Mouse (Mus musculus): ENCODE measurements around the gene Lrrc52. TPM values are rescaled to one million over a fixed set of nuclear protein-coding genes. Genes with fewer than 3 reads are reported as not detected.

Gene Lrrc52
- polyA plus RNA-seq, 1 experiment from 2014 or later, result not detected

GRCm38 (mm10) chr1:167422501-167423240 lies 43.9 kb downstream of the Lrrc52 start:
- Histone ChIP-seq H3K27ac (ENCODE audit: low read depth, low read length) (no peak overlapping the region), H3K9me3 (replicated peaks; ENCODE audit: control insufficient read depth, low read length) (no peaks in the 10 kb centered on the region), H3K9ac (ENCODE audit: low read length) (no peak overlapping the region), H3K36me3 (ENCODE audit: control insufficient read depth, insufficient read depth, low read length) (no peaks in the 10 kb centered on the region), H3K4me1 (ENCODE audit: control insufficient read depth, insufficient read depth, low read length) (no peaks in the 10 kb centered on the region), H3K4me2 (ENCODE audit: low read length) (no peak overlapping the region), H3K4me3 (ENCODE audit: low read depth, low read length) (no peak overlapping the region), H3K27me3 (replicated peaks; ENCODE audit: control insufficient read depth, insufficient read depth, low read length) (no peaks in the 10 kb centered on the region)
- ATAC-seq, result no peak
- 78% methylated on average over 11 of the region's 11 CpGs for WGBS
- no peak for DNase-seq (ENCODE audit: low spot score)

- no peak overlapping the region for H3K4me3 ChIP-seq (ENCODE audit: low read depth, low read length)
- no peak; the same call in 1 of the 2 replicates for ATAC-seq
- H3K9me3 ChIP-seq (replicated peaks; ENCODE audit: control insufficient read depth, low read length), result no peaks in the 10 kb centered on the region
- no peak overlapping the region for H3K9ac ChIP-seq (ENCODE audit: low read length)
- H3K4me1 ChIP-seq (ENCODE audit: control insufficient read depth, insufficient read depth, low read length), result no peaks in the 10 kb centered on the region
- H3K4me2 ChIP-seq (ENCODE audit: low read length), result no peak overlapping the region
- DNase-seq (ENCODE audit: low spot score), result peak; percentile 91
- WGBS, result 5% methylated on average over 7 of the region's 7 CpGs
- H3K36me3 ChIP-seq (ENCODE audit: control insufficient read depth, insufficient read depth, low read length), result no peaks in the 10 kb centered on the region
- no peaks in the 10 kb centered on the region for H3K27me3 ChIP-seq (replicated peaks; ENCODE audit: control insufficient read depth, insufficient read depth, low read length)
- H3K27ac ChIP-seq (ENCODE audit: low read depth, low read length), result no peak overlapping the region
Measured at GRCm38 (mm10) chr1:167414846-167415245, 51.7 kb downstream of the Lrrc52 start.

GRCm38 (mm10) chr1:167411991-167412715 lies 54.4 kb downstream of the Lrrc52 start:
- Histone ChIP-seq H3K9me3 (replicated peaks; ENCODE audit: control insufficient read depth, low read length) (no peaks in the 10 kb centered on the region), H3K4me3 (ENCODE audit: low read depth, low read length) (no peak overlapping the region), H3K4me2 (ENCODE audit: low read length) (no peak overlapping the region), H3K9ac (ENCODE audit: low read length) (no peak overlapping the region), H3K36me3 (ENCODE audit: control insufficient read depth, insufficient read depth, low read length) (no peaks in the 10 kb centered on the region), H3K4me1 (ENCODE audit: control insufficient read depth, insufficient read depth, low read length) (no peaks in the 10 kb centered on the region), H3K27me3 (replicated peaks; ENCODE audit: control insufficient read depth, insufficient read depth, low read length) (no peaks in the 10 kb centered on the region), H3K27ac (ENCODE audit: low read depth, low read length) (no peak overlapping the region)
- ATAC-seq (no peak), DNase-seq (ENCODE audit: low spot score) (no peak)
- 80% methylated on average over 12 of the region's 12 CpGs for WGBS

- no peak for DNase-seq (ENCODE audit: low spot score)
- ATAC-seq, result no peak
- H3K36me3 ChIP-seq (ENCODE audit: control insufficient read depth, insufficient read depth, low read length), result no peaks in the 10 kb centered on the region
- no peak overlapping the region for H3K4me3 ChIP-seq (ENCODE audit: low read depth, low read length)
- no peak overlapping the region for H3K9ac ChIP-seq (ENCODE audit: low read length)
- no peaks in the 10 kb centered on the region for H3K4me1 ChIP-seq (ENCODE audit: control insufficient read depth, insufficient read depth, low read length)
- H3K27ac ChIP-seq (ENCODE audit: low read depth, low read length), result no peak overlapping the region
- WGBS, result 78% methylated on average over 4 of the region's 4 CpGs
- no peaks in the 10 kb centered on the region for H3K9me3 ChIP-seq (replicated peaks; ENCODE audit: control insufficient read depth, low read length)
- no peak overlapping the region for H3K4me2 ChIP-seq (ENCODE audit: low read length)
- H3K27me3 ChIP-seq (replicated peaks; ENCODE audit: control insufficient read depth, insufficient read depth, low read length), result no peaks in the 10 kb centered on the region
Measured at GRCm38 (mm10) chr1:167409601-167410000, 57.0 kb downstream of the Lrrc52 start.

GRCm38 (mm10) chr1:167405237-167405636 lies 61.3 kb downstream of the Lrrc52 start:
- Histone ChIP-seq H3K4me3 (ENCODE audit: low read depth, low read length) (no peak overlapping the region), H3K4me1 (ENCODE audit: control insufficient read depth, insufficient read depth, low read length) (no peaks in the 10 kb centered on the region), H3K27me3 (replicated peaks; ENCODE audit: control insufficient read depth, insufficient read depth, low read length) (no peaks in the 10 kb centered on the region), H3K9me3 (replicated peaks; ENCODE audit: control insufficient read depth, low read length) (no peaks in the 10 kb centered on the region), H3K4me2 (ENCODE audit: low read length) (no peak overlapping the region), H3K9ac (ENCODE audit: low read length) (no peak overlapping the region), H3K27ac (ENCODE audit: low read depth, low read length) (no peak overlapping the region), H3K36me3 (ENCODE audit: control insufficient read depth, insufficient read depth, low read length) (no peaks in the 10 kb centered on the region)
- 90% methylated on average over 4 of the region's 4 CpGs for WGBS
- no peak for ATAC-seq
- no peak for DNase-seq (ENCODE audit: low spot score)

Other genes with a start within 250 kb of the Lrrc52 start
- 54.1 and 58.1 TPM in 2 replicates for gene Uck2, start 181.5 kb downstream of the Lrrc52 start, polyA plus RNA-seq (2014; fragmentation: Nextera tagmentation; extraction: Ambion mirVana)
- gene Tmco1, start 158.4 kb downstream of the Lrrc52 start, polyA plus RNA-seq (2014; fragmentation: Nextera tagmentation; extraction: Ambion mirVana), result 81.7 and 84.0 TPM in 2 replicates
- gene Aldh9a1, start 116.8 kb downstream of the Lrrc52 start, polyA plus RNA-seq (2014; fragmentation: Nextera tagmentation; extraction: Ambion mirVana), result 20.9 and 21.2 TPM in 2 replicates
- gene Mgst3, start 72.9 kb downstream of the Lrrc52 start, polyA plus RNA-seq (2014; fragmentation: Nextera tagmentation; extraction: Ambion mirVana), result 128 and 138 TPM in 2 replicates
- gene Rxrg, start 131.6 kb upstream of the Lrrc52 start, polyA plus RNA-seq (2014; fragmentation: Nextera tagmentation; extraction: Ambion mirVana), result 9.3 and 18.6 TPM in 2 replicates
- 2.3 and 2.8 TPM in 2 replicates for gene Lmx1a, start 222.5 kb upstream of the Lrrc52 start, polyA plus RNA-seq (2014; fragmentation: Nextera tagmentation; extraction: Ambion mirVana)

Measured in forebrain, embryonic 14.5 days (tissue).